Mouse (Mus musculus): ENCODE data around the gene Tmem115. TPM values are rescaled to one million over a fixed set of nuclear protein-coding genes. Genes with fewer than 3 reads are reported as not detected.

Tmem115 gene
- polyA plus RNA-seq, 1 experiment from 2014 or later: 15.7 TPM

DNA sequence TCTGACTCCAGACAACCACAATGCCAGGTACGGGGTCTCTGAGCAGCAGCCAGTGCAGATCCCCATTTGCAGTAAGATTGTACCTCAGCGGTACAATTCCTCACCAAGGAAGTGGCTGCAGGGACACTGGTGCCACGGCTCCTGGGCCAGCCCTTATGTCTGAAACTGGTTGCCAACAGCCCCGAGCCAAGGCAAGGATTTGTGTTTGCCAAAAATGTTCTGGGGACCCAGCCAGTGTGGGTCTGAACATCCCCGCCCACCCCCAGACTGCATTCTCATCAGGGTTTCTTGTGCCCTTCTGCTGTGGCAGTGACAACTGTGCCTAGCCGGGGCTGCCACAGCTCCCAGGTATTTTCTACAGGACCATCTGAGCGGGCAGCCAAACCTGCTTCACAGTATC is 4.5 kb downstream of the Tmem115 start:
- Histone ChIP-seq H3K4me1 (ENCODE audit: insufficient read depth) (peaks cover 45% of the 10 kb centered on the region), H3K4me2 (ENCODE audit: low read depth, low read length) (no peak overlapping the region), H3K36me3 (replicated peaks; ENCODE audit: insufficient read depth, low read length) (peaks cover 27% of the 10 kb centered on the region), H3K4me3 (ENCODE audit: low read depth, low read length) (no peak overlapping the region), H3K27ac (ENCODE audit: low read depth) (no peak overlapping the region), H3K9ac (replicated peaks) (no peak overlapping the region), H3K27me3 (ENCODE audit: insufficient read depth, low read length) (no peaks in the 10 kb centered on the region), H3K9me3 (ENCODE audit: low read length) (no peaks in the 10 kb centered on the region)
- no peak for DNase-seq
- 91% methylated on average over 7 of the region's 7 CpGs for WGBS (ENCODE audit: insufficient replicate concordance)
- TF ChIP-seq EP300 (IDR thresholded peaks at IDR 0.05; ENCODE audit: low read depth) (no peak), CTCF (IDR thresholded peaks at IDR 0.05; ENCODE audit: low read depth) (no peak)
- no peak for ATAC-seq

DNA sequence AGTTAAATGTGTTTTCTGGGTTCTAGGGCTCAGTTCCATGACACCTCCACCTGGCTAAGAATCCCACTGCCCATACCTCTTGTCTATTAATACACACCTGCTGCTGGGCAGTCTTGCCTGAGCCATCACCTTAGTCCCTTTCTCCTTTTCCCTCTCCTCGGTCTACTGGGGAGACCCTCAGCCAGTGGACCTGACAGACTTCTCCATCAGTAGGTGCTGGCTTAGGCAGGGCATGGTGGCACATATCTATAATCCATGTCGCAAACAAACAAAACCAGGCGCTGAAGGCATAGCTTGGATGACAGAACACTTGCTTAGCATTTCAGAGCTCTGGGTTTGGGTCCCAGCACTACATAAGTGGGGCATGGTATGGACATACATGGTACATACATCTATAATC is 5.0 kb downstream of the Tmem115 start:
- ATAC-seq (no peak), DNase-seq (no peak)
- H3K4me3 ChIP-seq (ENCODE audit: low read depth, low read length): no peak overlapping the region
- H3K9me3 ChIP-seq (ENCODE audit: low read length): no peaks in the 10 kb centered on the region
- H3K36me3 ChIP-seq (replicated peaks; ENCODE audit: insufficient read depth, low read length): peaks cover 27% of the 10 kb centered on the region
- H3K27ac ChIP-seq (ENCODE audit: low read depth): no peak overlapping the region
- TF ChIP-seq EP300 (IDR thresholded peaks at IDR 0.05; ENCODE audit: low read depth) (no peak), CTCF (IDR thresholded peaks at IDR 0.05; ENCODE audit: low read depth) (no peak)
- no peak overlapping the region for H3K4me2 ChIP-seq (ENCODE audit: low read depth, low read length)
- peaks cover 41% of the 10 kb centered on the region for H3K4me1 ChIP-seq (ENCODE audit: insufficient read depth)
- WGBS (ENCODE audit: insufficient replicate concordance): 83% methylated on average over 3 of the region's 3 CpGs
- no peak overlapping the region for H3K9ac ChIP-seq (replicated peaks)
- no peaks in the 10 kb centered on the region for H3K27me3 ChIP-seq (ENCODE audit: insufficient read depth, low read length)

DNA sequence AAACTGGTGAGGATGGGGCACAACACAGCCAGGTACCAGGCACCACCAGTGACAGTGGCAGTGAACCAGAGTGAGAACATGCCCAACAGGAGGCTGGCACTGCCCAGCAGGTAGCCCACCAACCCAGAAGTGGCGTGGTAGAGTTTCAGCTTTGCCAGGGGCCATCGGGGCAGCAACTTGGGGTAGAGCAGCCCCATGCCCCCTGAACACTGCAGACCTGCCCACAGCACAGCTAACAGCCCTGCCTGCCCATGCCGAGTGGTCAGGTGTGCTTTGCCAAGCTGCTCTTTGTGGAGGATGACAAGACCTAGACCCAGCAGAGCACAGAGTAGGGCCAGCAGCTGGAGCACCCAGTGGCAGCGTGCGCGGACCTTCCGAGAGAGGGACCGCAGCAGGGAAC is 6.2 kb downstream of the Tmem115 start:
- no peaks in the 10 kb centered on the region for H3K27me3 ChIP-seq (ENCODE audit: insufficient read depth, low read length)
- ATAC-seq (no peak), DNase-seq (no peak)
- peaks cover 27% of the 10 kb centered on the region for H3K36me3 ChIP-seq (replicated peaks; ENCODE audit: insufficient read depth, low read length)
- no peak for TF ChIP-seq EP300 (IDR thresholded peaks at IDR 0.05; ENCODE audit: low read depth)
- no peak for TF ChIP-seq CTCF (IDR thresholded peaks at IDR 0.05; ENCODE audit: low read depth)
- no peaks in the 10 kb centered on the region for H3K9me3 ChIP-seq (ENCODE audit: low read length)
- H3K4me2 ChIP-seq (ENCODE audit: low read depth, low read length): no peak overlapping the region
- H3K27ac ChIP-seq (ENCODE audit: low read depth): no peak overlapping the region
- WGBS (ENCODE audit: insufficient replicate concordance): 92% methylated on average over 8 of the region's 8 CpGs
- H3K9ac ChIP-seq (replicated peaks): no peak overlapping the region
- no peak overlapping the region for H3K4me3 ChIP-seq (ENCODE audit: low read depth, low read length)
- peaks cover 38% of the 10 kb centered on the region for H3K4me1 ChIP-seq (ENCODE audit: insufficient read depth)

DNA sequence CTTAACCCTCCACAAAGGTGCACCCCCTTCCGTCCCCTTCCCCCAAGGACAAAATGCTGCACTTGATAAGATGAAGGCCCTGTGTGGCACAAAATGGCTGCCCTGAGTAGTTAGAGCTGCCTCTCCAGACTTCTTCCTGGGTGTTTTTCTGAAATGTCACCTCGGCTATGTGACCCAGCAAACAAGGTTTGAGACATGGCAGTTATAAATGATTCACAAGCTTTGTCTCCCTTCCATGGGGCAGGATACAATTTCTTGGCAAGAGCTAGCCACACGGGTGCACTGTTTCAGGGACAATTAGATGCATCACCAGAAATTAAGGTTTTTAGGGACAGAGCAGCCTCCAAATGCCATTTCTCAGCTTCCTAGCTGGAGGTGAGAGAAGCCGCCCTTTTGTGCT is 6.7 kb downstream of the Tmem115 start:
- H3K4me3 ChIP-seq (ENCODE audit: low read depth, low read length): no peak overlapping the region
- TF ChIP-seq CTCF (IDR thresholded peaks at IDR 0.05; ENCODE audit: low read depth) (0 out of 2 replicates have a peak, but pooled peaks have one; percentile 4), EP300 (IDR thresholded peaks at IDR 0.05; ENCODE audit: low read depth) (no peak)
- H3K27me3 ChIP-seq (ENCODE audit: insufficient read depth, low read length): no peaks in the 10 kb centered on the region
- H3K4me1 ChIP-seq (ENCODE audit: insufficient read depth): peaks cover 33% of the 10 kb centered on the region
- H3K27ac ChIP-seq (ENCODE audit: low read depth): no peak overlapping the region
- no peaks in the 10 kb centered on the region for H3K9me3 ChIP-seq (ENCODE audit: low read length)
- no peak overlapping the region for H3K4me2 ChIP-seq (ENCODE audit: low read depth, low read length)
- 66% methylated on average over 4 of the region's 4 CpGs for WGBS (ENCODE audit: insufficient replicate concordance)
- no peak for DNase-seq
- ATAC-seq: no peak
- peaks cover 30% of the 10 kb centered on the region for H3K36me3 ChIP-seq (replicated peaks; ENCODE audit: insufficient read depth, low read length)
- H3K9ac ChIP-seq (replicated peaks): no peak overlapping the region

DNA sequence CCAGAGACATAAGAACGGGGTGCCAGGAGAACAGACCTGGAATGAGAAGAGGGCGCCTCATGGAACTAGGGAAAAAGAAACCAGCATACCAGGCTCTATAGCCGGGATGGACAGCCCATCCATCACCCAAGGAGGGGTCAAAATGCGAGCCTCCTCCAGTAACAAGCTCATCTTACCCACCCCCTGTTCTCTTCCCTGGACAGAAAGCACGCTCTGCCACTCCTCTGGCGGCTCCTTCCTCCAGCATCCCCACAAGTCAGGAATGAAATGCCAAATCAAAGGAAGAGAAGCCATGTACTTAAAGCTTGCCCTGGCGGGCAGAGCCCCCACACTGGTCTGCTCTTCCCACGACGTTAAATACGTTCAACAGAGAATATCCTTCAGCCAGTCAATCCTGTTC is 7.3 kb downstream of the Tmem115 start:
- DNase-seq (no peak), ATAC-seq (no peak)
- H3K27me3 ChIP-seq (ENCODE audit: insufficient read depth, low read length): no peaks in the 10 kb centered on the region
- no peak for TF ChIP-seq EP300 (IDR thresholded peaks at IDR 0.05; ENCODE audit: low read depth)
- no peak for TF ChIP-seq CTCF (IDR thresholded peaks at IDR 0.05; ENCODE audit: low read depth)
- H3K4me2 ChIP-seq (ENCODE audit: low read depth, low read length): peak overlapping the region; percentile 96
- no peak overlapping the region for H3K4me3 ChIP-seq (ENCODE audit: low read depth, low read length)
- H3K4me1 ChIP-seq (ENCODE audit: insufficient read depth): peaks cover 28% of the 10 kb centered on the region
- 50% methylated on average over 10 of the region's 10 CpGs for WGBS (ENCODE audit: insufficient replicate concordance)
- H3K9ac ChIP-seq (replicated peaks): no peak overlapping the region
- H3K9me3 ChIP-seq (ENCODE audit: low read length): no peaks in the 10 kb centered on the region
- no peak overlapping the region for H3K27ac ChIP-seq (ENCODE audit: low read depth)
- H3K36me3 ChIP-seq (replicated peaks; ENCODE audit: insufficient read depth, low read length): peaks cover 30% of the 10 kb centered on the region

DNA sequence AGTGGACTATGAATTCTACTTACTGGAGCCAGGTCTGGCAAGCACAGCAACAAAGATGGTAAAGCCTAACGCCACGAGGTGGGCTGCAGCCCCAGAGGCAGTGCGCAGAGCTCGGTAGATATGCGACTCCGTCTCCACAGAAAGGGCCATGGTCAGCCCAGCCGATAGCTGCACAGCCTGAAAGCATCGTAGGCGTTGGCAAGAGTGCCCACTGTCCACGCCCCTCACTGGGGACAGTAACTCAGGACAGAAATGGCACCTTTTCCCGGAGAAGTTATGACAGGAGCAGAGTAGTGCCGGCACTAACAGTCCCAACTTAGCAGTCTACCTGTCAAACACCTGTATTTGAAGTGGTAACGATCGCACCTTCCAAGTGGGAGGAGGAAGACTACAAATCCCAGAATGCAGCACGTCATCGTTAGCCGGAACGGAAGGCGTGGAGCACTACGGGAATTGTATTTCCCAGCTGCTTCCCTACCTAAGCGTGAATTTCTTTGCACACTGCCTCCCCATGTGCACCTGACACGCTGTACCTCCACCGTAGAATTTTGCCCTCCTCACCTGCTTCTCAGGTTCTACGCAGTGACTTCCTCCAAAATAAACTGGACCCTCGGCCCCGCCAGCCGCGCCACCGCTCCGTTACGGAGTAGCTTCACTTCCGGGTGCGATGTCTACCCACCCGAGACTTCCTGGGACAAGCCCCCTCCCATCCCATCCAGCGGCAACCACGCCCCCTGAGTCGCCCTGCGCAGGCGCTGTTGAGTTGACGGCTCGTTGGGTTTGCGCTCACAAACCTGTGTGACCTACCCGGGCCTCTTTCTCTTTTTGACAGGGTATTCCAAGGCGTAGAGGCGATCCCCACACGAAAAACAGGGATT is 8.0 kb downstream of the Tmem115 start, which contains the start of the genes Cyb561d2 and Nprl2:
Gene Cyb561d2 (minus strand): TSS at position 720 of the 878 bp plus-strand sequence.
Gene Nprl2 (plus strand): TSS at position 753 of the 878 bp plus-strand sequence.
- TF ChIP-seq EP300 (IDR thresholded peaks at IDR 0.05; ENCODE audit: low read depth): no peak
- no peak for TF ChIP-seq CTCF (IDR thresholded peaks at IDR 0.05; ENCODE audit: low read depth)
- Histone ChIP-seq H3K36me3 (replicated peaks; ENCODE audit: insufficient read depth, low read length) (peaks cover 30% of the 10 kb centered on the region), H3K9me3 (ENCODE audit: low read length) (no peaks in the 10 kb centered on the region), H3K4me2 (ENCODE audit: low read depth, low read length) (peak within 1 kb of the TSS; percentile 96), H3K4me3 (ENCODE audit: low read depth, low read length) (peak within 1 kb of the TSS; percentile 80), H3K27ac (ENCODE audit: low read depth) (peak within 1 kb of the TSS; percentile 68), H3K4me1 (ENCODE audit: insufficient read depth) (peaks cover 23% of the 10 kb centered on the region), H3K27me3 (ENCODE audit: insufficient read depth, low read length) (no peaks in the 10 kb centered on the region), H3K9ac (replicated peaks) (peak within 1 kb of the TSS; percentile 64)
- DNase-seq (peak; percentile 93), ATAC-seq (peak; percentile 87)
- WGBS (ENCODE audit: insufficient replicate concordance): under 1% methylated on average over 46 of the region's 46 CpGs
